Mouse (Mus musculus) midbrain, embryonic 10.5 days (tissue): ENCODE measurements at regions not wholly inside any gene's neighbourhood (a gene's known extent, or its start where the extent isn't known, plus 50 kb on each side); places are given as distances from the start of the nearest gene placed in this dataset.

Experiments used
- DNase-seq: peaks from one replicate; pipeline ENCODE4 v3.0.0-alpha.2; 2017; ENCODE audit warnings: low spot score
- H3K27ac ChIP-seq: fragments of 300-500 bp; sonication (generic); replicated peaks from 2 replicates; pipeline ENCODE4 v1.5.1; 2016; ENCODE audit warnings: mild to moderate bottlenecking
- H3K27me3 ChIP-seq: fragments of 300-500 bp; sonication (generic); 2 replicates; pipeline ENCODE4 v1.6.1; 2016; ENCODE audit warnings: low read depth, mild to moderate bottlenecking; ENCODE audit not compliant: poor library complexity, severe bottlenecking
- H3K36me3 ChIP-seq: fragments of 300-500 bp; sonication (generic); 2 replicates; pipeline ENCODE4 v1.6.1; 2016; ENCODE audit warnings: mild to moderate bottlenecking, moderate library complexity
- H3K4me1 ChIP-seq: fragments of 300-500 bp; sonication (generic); 2 replicates; pipeline ENCODE4 v1.6.1; 2016
- H3K4me3 ChIP-seq: fragments of 300-500 bp; sonication (generic); 2 replicates; pipeline ENCODE4 v1.5.1; 2016; ENCODE audit warnings: mild to moderate bottlenecking, moderate library complexity
- H3K9me3 ChIP-seq: fragments of 300-500 bp; sonication (generic); replicated peaks from 2 replicates; pipeline ENCODE4 v1.6.1; 2016; ENCODE audit warnings: mild to moderate bottlenecking
- WGBS: fragments of 180-500 bp; shearing (Covaris S2); methylation state at CpG from one replicate; pipeline ENCODE4 v1.1.7; 2016; 5-methylcytosine and 5-hydroxymethylcytosine counted together

GRCm38 (mm10) chr19:26938911-26939310 is 53.2 kb downstream of the Gm815 start:
- no peaks in the 10 kb centered on the region for H3K36me3 ChIP-seq
- H3K4me1 ChIP-seq: no peaks in the 10 kb centered on the region
- H3K9me3 ChIP-seq: no peaks in the 10 kb centered on the region
- no peak overlapping the region for H3K27ac ChIP-seq
- DNase-seq: no peak
- H3K27me3 ChIP-seq: no peaks in the 10 kb centered on the region
- WGBS: 86% methylated on average over 8 of the region's 8 CpGs
- H3K4me3 ChIP-seq: no peak overlapping the region

GRCm38 (mm10) chr19:26944006-26944405 is 58.3 kb downstream of the Gm815 start:
- no peaks in the 10 kb centered on the region for H3K27me3 ChIP-seq
- H3K9me3 ChIP-seq: no peaks in the 10 kb centered on the region
- H3K27ac ChIP-seq: no peak overlapping the region
- no peak overlapping the region for H3K4me3 ChIP-seq
- no peaks in the 10 kb centered on the region for H3K4me1 ChIP-seq
- no peaks in the 10 kb centered on the region for H3K36me3 ChIP-seq
- DNase-seq: no peak
- WGBS: 84% methylated on average over 2 of the region's 2 CpGs

- Histone ChIP-seq H3K27ac (no peak overlapping the region), H3K9me3 (no peaks in the 10 kb centered on the region), H3K4me1 (no peaks in the 10 kb centered on the region), H3K27me3 (no peaks in the 10 kb centered on the region), H3K36me3 (no peaks in the 10 kb centered on the region), H3K4me3 (no peak overlapping the region)
- 95% methylated on average over 3 of the region's 3 CpGs for WGBS
- DNase-seq: no peak
These were observed 60.9 kb downstream of the Gm815 start for GRCm38 (mm10) chr19:26946562-26946961.

GRCm38 (mm10) chr19:26948479-26948878 is 62.8 kb downstream of the Gm815 start:
- no peaks in the 10 kb centered on the region for H3K27me3 ChIP-seq

GRCm38 (mm10) chr19:26949153-26949552 is 63.5 kb downstream of the Gm815 start:
- no peaks in the 10 kb centered on the region for H3K4me1 ChIP-seq
- WGBS: 87% methylated on average over 4 of the region's 4 CpGs
- H3K36me3 ChIP-seq: no peaks in the 10 kb centered on the region
- DNase-seq: no peak
- no peak overlapping the region for H3K27ac ChIP-seq
- no peaks in the 10 kb centered on the region for H3K27me3 ChIP-seq
- H3K4me3 ChIP-seq: no peak overlapping the region
- no peaks in the 10 kb centered on the region for H3K9me3 ChIP-seq

More at GRCm38 (mm10) chr19:26948479-26948878, 62.8 kb downstream of the Gm815 start:
- Histone ChIP-seq H3K9me3 (no peaks in the 10 kb centered on the region), H3K4me1 (no peaks in the 10 kb centered on the region), H3K36me3 (no peaks in the 10 kb centered on the region), H3K27ac (no peak overlapping the region), H3K4me3 (no peak overlapping the region)
- WGBS: 97% methylated on average over 2 of the region's 2 CpGs
- DNase-seq: no peak

- no peak overlapping the region for H3K4me3 ChIP-seq
- 0 out of 2 replicates have a peak, but pooled peaks cover 5% of the 10 kb centered on the region for H3K4me1 ChIP-seq
- DNase-seq: no peak
- WGBS: 86% methylated on average over 8 of the region's 8 CpGs
- H3K27me3 ChIP-seq: no peaks in the 10 kb centered on the region
- no peak overlapping the region for H3K27ac ChIP-seq
- H3K9me3 ChIP-seq: no peaks in the 10 kb centered on the region
- no peaks in the 10 kb centered on the region for H3K36me3 ChIP-seq
These were observed 67.7 kb downstream of the Gm815 start for GRCm38 (mm10) chr19:26953348-26953747.

GRCm38 (mm10) chr19:26966055-26966760 is 80.5 kb downstream of the Gm815 start:
- 86% methylated on average over 6 of the region's 6 CpGs for WGBS
- no peak overlapping the region for H3K4me3 ChIP-seq
- H3K27me3 ChIP-seq: no peaks in the 10 kb centered on the region
- DNase-seq: no peak
- no peaks in the 10 kb centered on the region for H3K4me1 ChIP-seq
- no peak overlapping the region for H3K27ac ChIP-seq
- H3K36me3 ChIP-seq: no peaks in the 10 kb centered on the region
- no peaks in the 10 kb centered on the region for H3K9me3 ChIP-seq

GRCm38 (mm10) chr19:26973058-26973457 is 87.4 kb downstream of the Gm815 start:
- no peaks in the 10 kb centered on the region for H3K27me3 ChIP-seq
- peaks cover 23% of the 10 kb centered on the region for H3K4me1 ChIP-seq
- no peak overlapping the region for H3K27ac ChIP-seq
- no peaks in the 10 kb centered on the region for H3K36me3 ChIP-seq
- H3K9me3 ChIP-seq: no peaks in the 10 kb centered on the region
- DNase-seq: no peak
- 82% methylated on average over 1 of the region's 1 CpGs for WGBS
- no peak overlapping the region for H3K4me3 ChIP-seq

- Histone ChIP-seq H3K4me1 (peaks cover 29% of the 10 kb centered on the region), H3K27ac (0 out of 2 replicates have a peak overlapping the region, but pooled peaks have one; percentile 17), H3K9me3 (no peaks in the 10 kb centered on the region), H3K36me3 (no peaks in the 10 kb centered on the region), H3K4me3 (no peak overlapping the region), H3K27me3 (no peaks in the 10 kb centered on the region)
- WGBS: 90% methylated on average over 6 of the region's 6 CpGs
- DNase-seq: no peak
These were observed 88.3 kb downstream of the Gm815 start for GRCm38 (mm10) chr19:26973773-26974548.

GRCm38 (mm10) chr19:26974576-26975204 is 89.0 kb downstream of the Gm815 start:
- H3K27ac ChIP-seq: no peak overlapping the region
- H3K9me3 ChIP-seq: no peaks in the 10 kb centered on the region
- H3K4me3 ChIP-seq: no peak overlapping the region
- 94% methylated on average over 3 of the region's 3 CpGs for WGBS
- no peak for DNase-seq
- peaks cover 29% of the 10 kb centered on the region for H3K4me1 ChIP-seq
- H3K36me3 ChIP-seq: no peaks in the 10 kb centered on the region
- H3K27me3 ChIP-seq: no peaks in the 10 kb centered on the region

GRCm38 (mm10) chr19:26976604-26977322 is 91.1 kb downstream of the Gm815 start:
- DNase-seq: peak; percentile 17
- H3K27ac ChIP-seq: peak overlapping the region; percentile 79
- WGBS: 57% methylated on average over 7 of the region's 7 CpGs

GRCm38 (mm10) chr19:26977887-26978639 is 92.4 kb downstream of the Gm815 start:
- peak overlapping the region; percentile 26; the same call in 1 of the 2 replicates for H3K4me3 ChIP-seq
- no peaks in the 10 kb centered on the region for H3K36me3 ChIP-seq
- WGBS: 38% methylated on average over 14 of the region's 14 CpGs
- H3K27me3 ChIP-seq: no peaks in the 10 kb centered on the region
- H3K4me1 ChIP-seq: peaks cover 29% of the 10 kb centered on the region
- peak; percentile 40 for DNase-seq
- H3K27ac ChIP-seq: peak overlapping the region; percentile 79
- H3K9me3 ChIP-seq: no peaks in the 10 kb centered on the region

More at GRCm38 (mm10) chr19:26976604-26977322, 91.1 kb downstream of the Gm815 start:
- Histone ChIP-seq H3K4me1 (peaks cover 29% of the 10 kb centered on the region), H3K27me3 (no peaks in the 10 kb centered on the region), H3K9me3 (no peaks in the 10 kb centered on the region), H3K4me3 (no peak overlapping the region), H3K36me3 (no peaks in the 10 kb centered on the region)
